ENCODE assay signal across 9 mouse cellular contexts in the genomic region with DNA sequence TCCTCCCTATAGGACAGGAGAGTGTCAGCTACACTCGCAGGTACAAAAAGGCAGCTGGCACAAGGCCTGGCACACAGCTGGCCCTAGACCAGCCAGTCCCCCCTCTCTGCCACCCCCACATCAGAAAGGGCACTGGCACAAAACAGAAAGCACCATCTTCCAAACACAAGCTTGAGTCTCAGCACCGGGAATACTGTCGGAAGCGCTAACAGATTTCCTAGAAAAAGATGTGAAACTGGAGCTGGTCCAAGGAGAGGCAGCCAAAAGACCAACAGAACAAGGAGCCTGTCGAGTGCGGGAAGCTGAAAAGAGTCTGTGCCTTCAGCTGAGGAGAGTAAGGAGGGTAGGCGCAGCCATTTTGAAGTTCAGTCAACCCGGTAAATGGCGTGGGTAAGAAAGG. TPM values are rescaled to one million over a fixed set of nuclear protein-coding genes. Genes with fewer than 3 reads are reported as not detected.
DNase-seq lines count a peak whose midpoint lies in the region; ATAC-seq lines count a peak whose summit lies in the region.
"Had no signal": no experiment of that assay in that cellular context is flagged by ENCODE, and none has a peak within 500 bp of the region (broad histone marks: within the 10 kb centered on the region; RNA-seq: fewer than 3 reads in every experiment).

No protein-coding gene starts in this region.

- DNase-seq in kidney, adult 18-20 months: peak; percentile 19
- no peak for DNase-seq in kidney, postnatal 25 days
- DNase-seq in cerebellum, adult 9-10 months: peak; percentile 67
- DNase-seq in frontal cortex, postnatal 25 days (ENCODE audit: low spot score in 2 of 2): peak; percentile 16 to 23
- peak; percentile 52 for DNase-seq in lung, postnatal 10 days
- no peak for DNase-seq in ovary, adult 18-20 months (ENCODE audit: low spot score)
- no peak for DNase-seq in thymus, postnatal 4 days
- DNase-seq: thymus, adult 2 months had no signal

- no peak for ATAC-seq in megakaryocyte progenitor cell, adult 5-6 weeks (replicated peaks; ENCODE audit: poor library complexity)

RNA-seq across cellular contexts. Expression of a gene that starts 13.4 kb away (rescaled TPM):
- 9.7 and 15.5 TPM in 2 replicates for total RNA-seq in megakaryocyte progenitor cell, adult 5-6 weeks (2015)
- total RNA-seq in megakaryocyte progenitor cell, adult 5-6 weeks (2017): 16.2 and 19.8 TPM in 2 replicates

RNA-seq across cellular contexts. Expression of a gene that starts 23.3 kb away (rescaled TPM):
- total RNA-seq in megakaryocyte progenitor cell, adult 5-6 weeks (2015): 29.5 and 31.0 TPM in 2 replicates
- 33.4 and 44.1 TPM in 2 replicates for total RNA-seq in megakaryocyte progenitor cell, adult 5-6 weeks (2017)

Comparison
In these comparisons a context has a peak if more than half of its experiments do, and no peak if none do; other contexts are left out.
1. DNase-seq: peak in kidney, adult 18-20 months (single experiment), cerebellum, adult 9-10 months (single experiment), frontal cortex, postnatal 25 days (2 of 2) and lung, postnatal 10 days (single experiment); none in kidney, postnatal 25 days (0 of 2), ovary, adult 18-20 months (single experiment) and thymus, postnatal 4 days (single experiment).